Mouse (Mus musculus) lung, postnatal 0 days (tissue): ENCODE measurements around the gene Hcrt. TPM values are rescaled to one million over a fixed set of nuclear protein-coding genes. Genes with fewer than 3 reads are reported as not detected.
A peak's percentile ranks its signal among the peaks of the same experiment; 100 is the strongest.

ENCODE experiments used
- ATAC-seq: fragments of 200-750 bp; cut with Nextera tagmentation; 2 replicates; pipeline ENCODE4 v1.8.0; 2017; ENCODE audit warnings: moderate library complexity
- DNase-seq: peaks from one replicate; pipeline ENCODE4 v3.0.0-alpha.2; 2016; ENCODE audit warnings: low spot score
- H3K27ac ChIP-seq: fragments of 300-500 bp; sonication (generic); 2 replicates; pipeline ENCODE4 v1.5.1; 2014; ENCODE audit warnings: antibody characterized with exemption, mild to moderate bottlenecking, low read length, mixed read lengths
- H3K27me3 ChIP-seq: fragments of 300-500 bp; sonication (generic); replicated peaks from 2 replicates; pipeline ENCODE4 v1.6.1; 2014; ENCODE audit warnings: low read length, mixed read lengths; ENCODE audit not compliant: insufficient read depth
- H3K36me3 ChIP-seq: fragments of 300-500 bp; sonication (generic); 2 replicates; pipeline ENCODE4 v1.6.1; 2014; ENCODE audit warnings: low read length, mixed read lengths; ENCODE audit not compliant: insufficient read depth
- H3K4me1 ChIP-seq: fragments of 300-500 bp; sonication (generic); 2 replicates; pipeline ENCODE4 v1.6.1; 2014; ENCODE audit warnings: antibody characterized with exemption, low read depth, low read length, mixed read lengths; ENCODE audit not compliant: insufficient read depth
- H3K4me2 ChIP-seq: fragments of 300-500 bp; sonication (generic); replicated peaks from 2 replicates; pipeline ENCODE4 v1.6.1; 2014; ENCODE audit warnings: low read depth, mild to moderate bottlenecking, low read length, moderate library complexity, mixed read lengths
- H3K4me3 ChIP-seq: fragments of 300-500 bp; sonication (generic); 2 replicates; pipeline ENCODE4 v1.5.1; 2014; ENCODE audit warnings: low read depth, low read length
- H3K9ac ChIP-seq: fragments of 300-500 bp; sonication (generic); replicated peaks from 2 replicates; pipeline ENCODE4 v1.6.1; 2014; ENCODE audit warnings: low read depth, mild to moderate bottlenecking
- H3K9me3 ChIP-seq: fragments of 300-500 bp; sonication (generic); 2 replicates; pipeline ENCODE4 v1.6.1; 2016; ENCODE audit warnings: low read length, mixed read lengths
- CTCF ChIP-seq: IDR thresholded peaks from 2 replicates; pipeline ENCODE4 v1.5.1; 2016; ENCODE audit warnings: antibody characterized with exemption, mild to moderate bottlenecking
- EP300 ChIP-seq: IDR thresholded peaks from 2 replicates; pipeline ENCODE4 v1.6.1; 2016; ENCODE audit warnings: antibody characterized with exemption, mild to moderate bottlenecking, control low read depth
- WGBS: fragments of 180-500 bp; shearing (Covaris S2); extraction: QIAGEN DNeasy Blood & Tissue Kit; methylation state at CpG from one replicate; pipeline ENCODE4 v1.1.7; 2014; 5-methylcytosine and 5-hydroxymethylcytosine counted together
- polyA plus RNA-seq: library from polyadenylated mRNA; unstranded; fragments of >200 nt; fragmentation: Nextera tagmentation; extraction: Ambion mirVana; gene quantifications from 2 replicates; pipeline ENCODE4 v1.2.1, GENCODE M21; 2015

Hcrt gene
- polyA plus RNA-seq, 1 experiment from 2014 or later = not detected

DNA sequence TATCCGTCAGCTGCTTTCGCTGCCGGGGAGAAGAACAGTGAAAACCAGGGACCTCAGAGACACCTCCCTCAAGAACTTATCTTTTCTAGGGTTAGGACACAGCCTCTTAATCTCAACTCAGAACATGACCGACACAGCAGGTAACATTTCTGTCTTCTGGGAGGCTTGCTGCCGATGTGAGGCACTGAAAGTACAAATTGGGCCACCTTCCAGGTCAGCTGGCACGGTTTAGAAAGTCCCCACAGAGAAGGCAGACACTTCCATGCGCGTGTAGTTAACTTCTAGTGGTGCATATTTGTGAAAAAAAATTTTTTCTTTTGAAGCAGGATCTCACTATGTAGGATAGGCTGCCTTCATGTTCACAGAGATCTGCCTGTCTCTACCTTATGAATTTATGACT lies 21.6 kb upstream of the Hcrt start:
- no peaks in the 10 kb centered on the region for H3K9me3 ChIP-seq
- TF ChIP-seq CTCF = no peak
- no peak for TF ChIP-seq EP300
- DNase-seq = no peak
- H3K9ac ChIP-seq = no peak overlapping the region
- no peaks in the 10 kb centered on the region for H3K4me1 ChIP-seq
- no peak overlapping the region for H3K27ac ChIP-seq
- H3K36me3 ChIP-seq = peaks cover 46% of the 10 kb centered on the region
- no peak for ATAC-seq
- no peak overlapping the region for H3K4me2 ChIP-seq
- 81% methylated on average over 8 of the region's 8 CpGs for WGBS
- no peak overlapping the region for H3K4me3 ChIP-seq
- no peaks in the 10 kb centered on the region for H3K27me3 ChIP-seq

DNA sequence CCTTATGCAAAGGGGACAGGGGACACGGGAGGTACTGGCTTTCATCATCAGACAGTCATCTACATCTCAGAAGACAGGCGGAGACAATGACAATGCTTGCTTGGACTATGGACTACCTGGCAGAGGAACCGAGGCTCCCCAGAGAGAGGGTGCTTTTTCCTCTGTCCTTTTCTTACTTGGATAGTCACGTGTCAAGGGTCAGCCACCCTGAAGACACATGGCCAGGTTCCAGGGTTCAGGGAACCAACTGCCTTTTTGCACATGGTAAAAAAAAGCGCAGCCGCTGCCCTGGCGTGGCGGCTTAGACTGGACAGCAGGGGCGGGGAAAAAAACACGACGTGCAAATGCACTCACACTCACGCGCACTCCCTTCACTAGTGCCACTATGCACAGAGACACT lies 19.8 kb upstream of the Hcrt start:
- peaks cover 35% of the 10 kb centered on the region for H3K36me3 ChIP-seq

DNA sequence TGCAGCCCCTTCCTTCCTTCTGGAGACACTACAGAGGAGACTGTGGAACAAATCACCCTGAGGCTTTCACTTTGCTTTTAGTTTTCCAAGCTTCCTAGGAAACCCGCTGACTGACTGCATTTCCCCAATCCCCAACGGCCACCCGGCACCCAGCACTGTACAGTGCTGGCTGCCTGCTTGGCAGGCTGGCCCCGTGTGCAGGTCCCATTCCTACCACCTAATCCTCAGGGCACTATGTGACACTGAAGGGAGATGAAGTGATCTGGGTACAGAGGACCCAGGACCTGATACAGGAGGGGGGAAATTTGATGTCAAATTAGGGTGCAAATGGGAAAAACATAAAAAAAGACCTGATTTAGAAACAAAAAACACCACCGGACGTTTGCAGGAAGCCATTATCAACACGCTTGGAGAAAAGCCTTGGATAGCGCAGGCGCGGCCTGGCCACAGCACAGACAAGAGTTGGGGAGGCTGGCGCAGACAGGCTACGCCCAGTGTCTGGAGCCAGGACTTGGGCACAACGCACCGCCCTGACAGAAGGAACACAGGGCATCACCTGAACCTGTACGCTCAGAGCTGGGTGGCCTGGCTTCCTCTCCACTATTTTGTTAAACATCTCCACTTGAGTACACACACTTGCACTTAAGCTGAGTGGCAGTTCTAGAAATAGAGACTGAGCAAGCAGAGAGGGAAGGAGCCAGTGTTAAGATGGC lies 19.2 kb upstream of the Hcrt start:
- 0 out of 2 replicates have a peak overlapping the region, but pooled peaks have one; percentile 32 for H3K27ac ChIP-seq
- peaks cover 33% of the 10 kb centered on the region for H3K36me3 ChIP-seq
- 0 out of 2 replicates have a peak overlapping the region, but pooled peaks have one; percentile 23 for H3K9ac ChIP-seq
- 68% methylated on average over 15 of the region's 15 CpGs for WGBS
- no peak overlapping the region for H3K4me3 ChIP-seq
- H3K9me3 ChIP-seq = no peaks in the 10 kb centered on the region
- TF ChIP-seq EP300 (no peak), CTCF (no peak)
- H3K4me2 ChIP-seq = no peak overlapping the region; the same call in 1 of the 2 replicates
- H3K4me1 ChIP-seq = no peaks in the 10 kb centered on the region
- DNase-seq = peak; percentile 78
- H3K27me3 ChIP-seq = no peaks in the 10 kb centered on the region
- ATAC-seq = peak; percentile 96

More for the DNA sequence above, 19.8 kb upstream of the Hcrt start:
- H3K9ac ChIP-seq = no peak overlapping the region
- H3K4me1 ChIP-seq = no peaks in the 10 kb centered on the region
- no peak for ATAC-seq
- TF ChIP-seq CTCF (no peak), EP300 (no peak)
- WGBS = 81% methylated on average over 13 of the region's 13 CpGs
- no peak for DNase-seq
- H3K4me3 ChIP-seq = no peak overlapping the region
- no peak overlapping the region for H3K27ac ChIP-seq
- H3K9me3 ChIP-seq = no peaks in the 10 kb centered on the region
- H3K27me3 ChIP-seq = no peaks in the 10 kb centered on the region
- H3K4me2 ChIP-seq = no peak overlapping the region

DNA sequence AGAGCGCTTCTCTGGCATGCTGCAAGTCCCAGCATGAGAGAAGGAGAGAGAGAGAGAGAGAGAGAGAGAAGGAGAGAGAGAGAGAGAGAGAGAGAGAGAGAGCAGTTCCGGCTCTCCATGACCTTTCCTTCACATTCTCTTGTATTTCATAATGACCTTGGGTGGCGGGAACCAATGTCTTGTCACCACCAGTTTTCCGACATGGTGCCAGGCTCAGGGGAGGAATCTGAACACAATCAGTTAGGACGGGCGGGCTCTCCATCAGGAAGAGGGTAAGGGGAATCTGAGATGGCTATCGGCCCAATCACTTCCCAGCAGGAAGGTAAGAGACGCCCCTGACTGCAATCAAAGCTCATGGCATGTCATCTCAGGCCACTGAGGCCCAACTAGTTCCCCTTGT lies 17.5 kb upstream of the Hcrt start:
- H3K36me3 ChIP-seq = peaks cover 33% of the 10 kb centered on the region
- H3K27ac ChIP-seq = no peak overlapping the region
- DNase-seq (no peak), ATAC-seq (no peak)
- H3K4me2 ChIP-seq = no peak overlapping the region
- H3K9ac ChIP-seq = no peak overlapping the region
- H3K4me3 ChIP-seq = no peak overlapping the region
- no peaks in the 10 kb centered on the region for H3K27me3 ChIP-seq
- no peaks in the 10 kb centered on the region for H3K4me1 ChIP-seq
- H3K9me3 ChIP-seq = no peaks in the 10 kb centered on the region
- TF ChIP-seq EP300 (no peak), CTCF (no peak)
- 73% methylated on average over 8 of the region's 8 CpGs for WGBS

DNA sequence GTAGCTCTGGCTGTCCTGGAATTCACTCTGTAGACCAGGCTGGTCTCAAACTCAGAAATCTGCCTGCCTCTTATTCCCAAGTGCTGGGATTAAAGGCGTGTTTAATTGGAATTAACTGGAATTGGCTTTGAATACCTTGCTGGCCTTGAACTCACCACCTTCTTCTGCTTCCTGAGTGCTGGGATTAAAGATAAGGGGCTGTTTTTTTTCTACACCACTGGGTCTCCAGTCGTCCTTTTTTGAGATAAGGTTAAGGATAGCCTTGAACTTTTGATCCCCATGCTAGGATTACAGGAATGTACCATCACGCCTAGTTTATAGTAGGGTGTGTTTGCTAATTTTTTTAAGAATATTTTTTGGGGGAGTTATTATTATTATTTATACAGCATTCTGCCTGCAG lies 15.3 kb upstream of the Hcrt start:
- no peak overlapping the region for H3K4me2 ChIP-seq
- H3K36me3 ChIP-seq = peaks cover 20% of the 10 kb centered on the region
- no peak overlapping the region for H3K9ac ChIP-seq
- H3K27me3 ChIP-seq = no peaks in the 10 kb centered on the region
- H3K9me3 ChIP-seq = no peaks in the 10 kb centered on the region
- ATAC-seq = no peak
- no peak overlapping the region for H3K27ac ChIP-seq
- WGBS = 54% methylated on average over 3 of the region's 3 CpGs
- H3K4me3 ChIP-seq = no peak overlapping the region
- DNase-seq = no peak
- TF ChIP-seq CTCF = no peak
- no peak for TF ChIP-seq EP300
- H3K4me1 ChIP-seq = no peaks in the 10 kb centered on the region

DNA sequence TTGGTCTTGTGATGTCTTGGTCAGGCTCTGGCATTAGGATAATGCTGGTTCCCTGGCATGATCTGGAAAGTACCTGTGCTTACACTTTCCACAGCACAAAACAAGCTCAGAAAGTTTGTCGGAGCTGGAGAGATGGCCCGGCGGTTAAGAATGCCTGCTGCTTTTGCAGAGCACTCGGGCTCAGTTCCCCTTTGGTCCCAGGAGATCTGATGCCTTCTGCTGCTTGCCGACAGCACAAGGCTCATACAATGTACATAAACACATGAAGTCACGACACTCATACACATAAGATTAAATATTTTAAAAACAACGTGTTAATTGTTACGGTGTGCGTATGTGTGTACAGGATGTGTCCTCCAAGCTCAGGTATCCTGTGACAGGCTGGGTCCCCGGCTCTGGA lies 13.2 kb upstream of the Hcrt start:
- H3K4me3 ChIP-seq = no peak overlapping the region
- H3K4me2 ChIP-seq = no peak overlapping the region
- ATAC-seq = no peak
- peaks cover 5% of the 10 kb centered on the region; the same call in 1 of the 2 replicates for H3K36me3 ChIP-seq
- H3K27me3 ChIP-seq = no peaks in the 10 kb centered on the region
- no peak for DNase-seq
- H3K9me3 ChIP-seq = no peaks in the 10 kb centered on the region
- 70% methylated on average over 10 of the region's 10 CpGs for WGBS
- TF ChIP-seq EP300 (no peak), CTCF (no peak)
- no peak overlapping the region for H3K9ac ChIP-seq
- no peaks in the 10 kb centered on the region for H3K4me1 ChIP-seq
- no peak overlapping the region for H3K27ac ChIP-seq
